Mouse (Mus musculus) spleen, postnatal 4 days (tissue): ENCODE results near the gene Myh10.
"Not testable (repeated sequence)": the region's sequence is repeated elsewhere in the genome, so short reads cannot be mapped to it uniquely, and the experiment has no call there.

ENCODE experiments used
- DNase-seq, 2 experiments: peaks; one replicate each; pipeline ENCODE4 v3.0.0; 2022; ENCODE audit warnings: low spot score in 2 of 2

Gene Myh10

DNA sequence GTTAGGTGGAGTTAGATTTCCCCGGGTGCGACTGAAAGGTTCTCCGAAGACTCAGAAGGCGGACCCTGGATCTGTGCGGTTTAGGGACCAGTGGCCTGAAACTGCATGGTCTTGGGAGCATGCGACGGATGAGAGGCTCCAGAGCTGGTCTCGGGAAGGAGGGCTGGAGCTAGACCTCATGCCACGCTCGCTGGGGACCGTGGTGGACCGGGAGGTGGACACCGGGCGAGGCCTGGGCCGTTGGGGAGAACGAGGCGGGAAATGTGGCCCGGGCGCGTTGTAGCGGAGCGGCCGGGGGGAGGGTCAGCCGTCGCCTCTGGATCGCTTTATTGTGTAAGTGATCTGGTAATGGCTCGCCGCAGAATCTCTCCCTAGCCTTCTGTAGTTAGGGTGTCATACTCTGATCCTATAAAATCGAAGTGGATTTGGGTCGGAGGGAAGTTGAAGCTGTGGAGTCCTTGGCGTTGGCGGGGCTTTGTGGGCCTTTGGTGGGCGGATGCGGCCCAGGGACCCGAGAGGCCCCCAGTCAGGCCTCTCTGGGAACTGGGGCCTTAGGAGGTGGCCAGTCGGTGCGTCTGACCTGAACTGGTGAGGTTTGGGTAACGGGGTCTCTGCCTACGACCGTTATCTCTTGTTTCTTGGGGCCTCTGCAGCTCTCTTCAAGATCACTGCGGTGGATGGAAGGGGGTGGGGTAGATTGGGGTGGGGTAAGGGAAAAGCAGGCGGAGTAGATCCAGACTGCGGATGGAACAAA is 1.5 kb downstream of the Myh10 start:
- DNase-seq, result peak; percentile 37 to 79

DNA sequence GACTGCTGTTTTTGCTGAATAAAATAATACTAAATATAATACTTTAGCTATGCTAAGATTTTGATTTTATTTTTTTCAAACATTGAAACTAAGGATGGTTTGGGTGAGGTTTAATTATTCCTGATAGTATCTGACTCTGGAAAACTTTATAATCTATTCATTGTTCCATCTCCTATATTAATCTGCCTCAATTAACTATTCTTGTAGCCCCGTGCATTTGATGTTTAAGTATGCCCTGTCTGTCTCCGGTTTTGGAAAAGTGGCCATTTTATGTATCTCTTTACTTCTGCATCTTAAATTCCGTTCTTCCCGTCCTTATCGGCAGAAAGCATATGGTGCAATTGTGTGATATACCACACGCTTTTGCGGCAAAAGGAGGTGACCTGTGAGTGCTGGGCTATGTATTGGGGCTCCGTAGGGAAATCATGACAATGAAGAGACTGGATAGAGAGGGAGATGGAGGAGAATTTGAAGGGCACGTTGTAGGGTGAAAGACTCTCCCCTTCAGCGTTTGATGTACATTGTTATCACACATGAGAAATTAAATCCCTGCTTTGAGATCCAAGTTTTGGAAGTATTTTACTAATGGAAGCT is 2.2 kb downstream of the Myh10 start:
- DNase-seq, result peak in 1 of 2 experiments; percentile 18

DNA sequence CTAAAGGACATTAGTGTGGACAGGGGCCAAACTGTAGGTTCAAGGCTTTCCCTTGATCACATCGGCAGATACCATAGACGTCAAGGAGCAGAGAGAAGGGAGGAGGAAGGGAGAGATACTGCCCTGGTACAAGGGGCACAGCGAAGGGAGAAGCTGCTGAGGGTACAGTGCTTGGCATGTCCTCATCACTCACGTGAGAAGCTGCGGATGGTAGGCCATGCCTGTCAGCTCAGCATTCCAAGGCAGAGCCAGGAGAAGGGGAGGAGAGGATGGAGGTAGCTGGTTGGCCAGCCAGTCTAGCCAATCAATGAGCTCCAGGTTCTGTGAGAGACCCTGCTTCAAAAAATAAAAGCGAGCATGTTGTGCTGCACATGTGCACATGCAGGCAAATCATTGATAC is 11.0 kb downstream of the Myh10 start:
- DNase-seq, result no peak

DNA sequence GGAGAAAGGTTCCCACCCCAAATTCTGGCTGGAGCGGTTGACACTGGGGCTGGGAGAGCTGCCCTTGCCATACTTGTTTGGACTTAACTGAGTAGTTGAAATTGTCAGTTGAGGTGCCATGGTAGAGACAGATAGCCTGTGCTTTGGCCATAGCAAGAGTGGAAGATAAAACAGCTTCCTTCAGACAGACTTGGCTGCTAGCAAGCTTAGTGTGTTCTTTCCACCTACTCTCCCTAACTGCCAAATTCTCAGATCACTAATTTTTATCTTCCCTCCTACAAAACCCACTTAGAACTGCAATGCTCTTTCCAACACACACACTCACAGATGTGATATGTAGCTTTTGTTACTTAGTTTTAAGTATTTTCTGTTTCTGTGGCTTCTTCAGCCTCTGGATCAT is 12.0 kb downstream of the Myh10 start:
- DNase-seq, result no peak

DNA sequence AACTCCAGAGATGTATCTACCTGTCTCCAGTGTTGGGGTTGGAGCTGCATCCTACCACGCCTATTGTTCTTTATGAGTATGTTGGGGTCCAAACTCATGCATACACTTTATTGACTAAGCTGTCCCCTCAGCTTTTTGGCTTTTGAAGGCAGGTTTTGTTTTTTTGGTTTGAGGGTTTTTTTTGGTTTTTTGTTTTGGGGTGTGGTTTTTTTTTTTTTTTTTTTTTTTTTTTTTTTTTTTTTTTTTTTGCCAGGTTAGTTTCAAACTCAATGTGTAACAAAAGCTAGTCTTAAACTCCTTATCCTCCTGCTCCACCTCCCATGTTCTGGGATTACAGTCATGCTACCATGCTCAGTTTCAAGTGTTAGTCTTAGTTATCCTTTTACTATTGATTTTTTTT is 12.9 kb downstream of the Myh10 start:
- no peak for DNase-seq

DNA sequence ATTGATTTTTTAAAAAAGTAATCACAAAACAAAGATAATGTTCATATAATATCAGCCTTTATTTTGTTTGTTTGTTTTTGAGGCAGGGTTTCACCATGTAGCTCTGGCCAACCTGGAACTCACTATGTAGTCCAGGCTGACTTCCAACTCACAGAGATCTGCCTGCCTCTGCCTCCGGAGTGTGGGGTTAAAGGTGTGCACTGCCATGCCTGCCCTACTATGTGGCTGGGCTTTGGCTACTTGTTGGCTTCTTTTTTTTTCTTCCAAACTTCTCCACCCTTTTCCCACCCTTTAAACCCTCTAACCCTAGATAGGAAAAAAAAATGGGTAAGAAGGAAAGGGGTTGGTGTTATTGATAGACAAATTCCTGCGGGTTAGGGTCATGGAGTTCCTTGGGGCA is 13.5 kb downstream of the Myh10 start:
- no peak for DNase-seq

DNA sequence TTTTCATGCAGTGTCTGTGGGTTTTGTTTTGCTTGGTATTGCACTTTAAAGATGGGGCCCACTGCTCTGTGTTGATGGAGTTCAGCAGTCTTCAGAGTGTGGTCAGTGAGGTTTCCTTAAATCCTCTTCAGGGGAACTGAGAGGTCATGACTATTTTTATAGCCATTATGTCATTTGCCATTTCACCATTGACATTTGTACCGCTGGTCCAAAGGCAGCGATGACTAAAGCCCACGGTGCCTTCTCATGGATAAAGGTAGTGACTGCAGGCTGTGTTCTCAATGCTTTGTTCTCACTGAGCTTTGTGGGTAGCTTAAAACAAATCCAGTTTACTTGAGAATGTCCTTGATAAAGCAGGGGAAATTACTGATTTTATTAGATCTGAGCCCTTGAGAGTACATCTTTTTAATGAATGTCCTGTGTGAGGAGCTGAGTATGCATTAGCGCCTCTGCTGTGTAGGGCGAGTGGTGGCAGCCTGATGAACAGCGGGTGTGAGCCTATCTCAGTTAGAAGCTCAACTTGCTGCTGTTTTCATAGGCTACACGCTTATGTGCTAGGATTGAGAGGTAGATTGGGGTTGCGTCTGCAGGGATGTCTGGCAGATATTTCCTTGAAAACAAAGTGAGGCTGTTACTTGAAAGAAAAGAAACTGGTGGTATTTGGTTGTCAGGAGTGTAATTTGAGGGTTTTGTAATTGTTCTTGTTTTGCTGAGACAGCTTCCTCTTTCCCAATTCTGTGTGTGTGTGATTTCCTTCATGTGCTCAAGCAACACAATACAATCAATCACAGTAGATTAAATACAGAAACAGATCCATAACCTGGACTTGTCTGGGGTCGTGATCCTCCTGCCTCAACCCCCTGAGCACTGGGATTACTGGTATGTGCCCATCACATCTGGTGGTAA is 15.4 kb downstream of the Myh10 start:
- DNase-seq, result no peak

DNA sequence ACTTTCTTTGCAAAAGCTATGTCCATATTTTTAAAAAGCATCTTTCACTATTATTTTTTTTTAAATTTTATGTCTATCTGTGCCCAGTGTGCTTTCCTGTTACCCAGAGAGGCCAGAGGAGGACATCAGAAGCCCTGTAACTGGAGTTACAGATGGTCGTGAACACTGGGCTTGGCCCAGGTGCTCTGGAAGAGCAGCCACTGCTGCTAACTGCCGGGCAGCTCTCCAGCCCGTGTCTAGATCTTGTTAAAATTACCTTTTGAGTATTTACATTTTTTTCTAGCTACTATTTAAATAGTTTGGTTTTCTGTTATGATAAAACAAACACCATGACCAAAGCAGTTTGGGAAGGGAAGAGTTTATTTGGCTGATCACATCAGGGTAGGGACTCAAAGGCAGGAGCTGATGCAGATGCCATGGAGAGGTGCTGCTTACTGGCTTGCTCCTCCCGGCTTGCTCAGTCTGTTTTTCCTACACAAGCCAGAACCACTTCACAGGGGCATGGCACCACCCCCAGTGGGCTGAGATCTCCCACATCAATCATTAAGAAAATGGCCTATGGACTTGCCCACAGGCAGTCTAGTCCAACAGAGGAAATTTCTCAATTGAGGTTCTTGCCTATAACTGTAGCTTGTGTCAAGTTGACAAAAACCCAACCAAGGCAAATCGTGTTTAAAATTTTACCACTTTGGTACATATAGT is 16.7 kb downstream of the Myh10 start:
- DNase-seq, result no peak

DNA sequence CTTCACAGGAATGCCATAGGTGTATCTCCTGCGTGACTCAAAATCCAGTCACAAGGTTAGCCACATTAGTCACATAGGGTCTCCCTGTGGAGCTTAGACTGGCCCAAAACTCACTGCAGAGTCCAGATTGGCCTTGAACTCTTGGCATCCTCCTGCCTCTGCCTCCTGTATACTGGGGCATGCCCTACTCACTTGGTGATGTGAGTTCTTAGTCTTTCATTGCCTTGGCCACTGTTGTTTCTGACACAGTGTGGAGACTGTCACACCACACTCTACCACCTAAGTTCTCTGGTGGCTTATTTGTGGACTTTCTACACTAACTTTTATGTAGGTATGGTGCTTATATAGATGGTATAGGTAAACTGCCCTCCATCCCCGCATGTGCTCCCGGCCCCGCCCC is 24.8 kb downstream of the Myh10 start:
- no peak for DNase-seq

DNA sequence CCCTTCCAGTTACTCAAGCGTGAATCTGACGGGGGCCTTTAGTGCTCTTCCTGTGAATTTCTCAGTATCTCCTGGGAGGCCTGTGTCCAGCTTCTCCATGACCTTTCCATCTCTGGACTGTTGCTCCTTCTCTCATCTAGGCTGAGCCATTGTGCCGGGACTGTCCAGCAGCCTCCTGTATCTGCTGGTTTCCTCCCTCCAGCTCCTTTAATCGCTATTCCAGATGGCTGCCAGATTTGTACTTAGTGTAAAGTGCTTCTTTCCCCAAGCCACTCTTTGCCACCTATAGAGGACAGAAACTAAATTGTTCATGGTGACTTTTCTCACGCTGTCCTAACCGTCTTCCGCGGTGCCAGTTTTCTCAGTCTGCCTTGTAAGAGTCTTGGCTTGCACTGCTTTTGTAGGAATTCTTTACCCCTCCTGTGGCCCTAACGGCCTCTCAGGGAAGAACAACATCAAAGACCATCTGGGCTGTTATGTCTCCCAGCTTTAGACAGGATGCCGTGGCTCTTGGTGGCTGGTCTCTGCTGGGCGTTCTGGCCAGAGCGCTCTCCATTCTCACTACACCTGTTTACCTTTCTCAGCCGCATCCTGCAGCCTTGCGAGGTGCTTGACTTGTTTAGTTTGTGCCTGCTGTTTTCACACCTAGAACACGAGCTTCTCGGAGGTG is 25.9 kb downstream of the Myh10 start:
- DNase-seq, result no peak

DNA sequence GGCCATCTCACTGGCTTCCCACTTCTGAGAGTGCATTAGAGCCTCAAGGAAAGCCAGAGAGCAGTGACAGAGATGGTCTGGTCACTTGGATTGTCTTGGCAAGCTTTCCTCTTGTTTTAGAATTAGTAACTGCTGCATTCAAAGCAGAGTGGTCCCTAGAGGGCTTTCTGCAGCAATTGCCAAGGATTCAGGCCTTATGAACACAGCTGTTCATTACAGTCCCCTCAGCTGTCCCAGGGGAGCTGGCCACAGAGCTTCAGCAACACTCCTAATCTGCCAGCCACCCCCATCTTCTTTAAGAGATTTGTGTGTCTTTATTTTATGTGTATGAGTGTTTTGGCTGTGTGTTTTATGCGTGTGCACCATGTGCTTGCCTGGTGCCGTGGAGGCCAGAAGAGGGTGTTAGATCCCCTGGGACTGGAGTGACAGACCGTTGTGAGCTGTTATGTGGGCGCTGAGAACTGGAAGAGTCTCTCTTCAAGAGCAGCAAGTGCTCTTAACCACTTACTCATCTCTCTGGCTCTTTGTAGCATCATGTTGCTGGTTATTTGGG is 27.8 kb downstream of the Myh10 start:
- peak; percentile 20 to 65 for DNase-seq

DNA sequence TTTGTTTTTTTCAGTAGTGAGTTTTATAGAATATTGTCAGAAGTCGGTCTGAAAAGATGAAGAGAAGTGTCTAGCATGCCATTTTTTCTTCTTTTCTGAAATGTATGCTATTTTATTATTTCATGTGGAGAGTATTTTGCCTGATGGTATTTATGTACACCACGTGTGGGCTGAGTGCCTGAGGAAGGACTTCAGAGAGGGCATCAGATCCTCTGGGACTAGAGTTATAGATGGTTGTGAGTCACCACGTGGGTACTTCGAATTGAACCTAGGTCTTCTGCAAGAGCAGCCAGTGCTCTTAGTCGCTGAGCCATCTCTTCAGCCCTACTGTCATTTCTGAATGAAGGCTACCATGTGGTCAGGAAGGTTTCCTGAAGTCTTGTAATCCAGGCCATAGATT is 28.4 kb downstream of the Myh10 start:
- DNase-seq, result no peak

DNA sequence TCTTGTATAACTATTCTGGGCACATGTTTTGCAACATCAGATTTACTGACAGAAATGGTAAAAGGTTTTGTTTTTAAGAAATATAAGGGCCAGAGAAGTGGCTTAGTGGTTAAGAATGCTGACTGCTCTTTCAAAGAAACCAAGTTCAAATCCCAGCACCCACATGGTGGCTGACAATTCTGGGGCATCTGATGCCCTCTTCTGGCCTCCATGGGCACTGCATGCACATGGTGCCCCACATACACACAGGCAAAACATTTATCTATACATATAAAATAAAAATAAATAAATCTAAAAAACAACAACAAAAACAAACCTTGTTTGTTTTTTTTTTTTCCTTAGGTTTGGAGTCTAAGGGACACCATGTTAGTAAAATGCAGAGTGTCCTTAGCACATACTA is 32.8 kb downstream of the Myh10 start:
- DNase-seq, result peak; percentile 28 to 67

DNA sequence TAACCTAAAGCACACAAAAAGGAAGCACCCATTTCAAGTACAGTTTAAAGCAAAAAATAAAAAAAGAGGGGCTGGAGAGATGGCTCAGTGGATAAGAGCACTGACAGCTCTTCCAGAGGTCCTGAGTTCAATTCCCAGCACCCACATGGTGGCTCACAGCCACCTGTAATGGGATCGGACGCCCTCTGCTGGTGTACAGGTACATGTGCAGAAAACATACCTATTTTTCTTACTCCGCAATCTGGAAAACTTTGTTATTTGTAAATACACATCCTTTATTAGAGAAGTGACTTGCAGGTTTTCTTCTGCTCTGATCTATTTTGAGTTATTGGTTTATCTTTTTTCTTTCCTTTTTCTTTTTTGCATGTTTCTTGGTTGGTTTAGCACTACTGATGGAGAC is 37.3 kb downstream of the Myh10 start:
- DNase-seq, result no peak

DNA sequence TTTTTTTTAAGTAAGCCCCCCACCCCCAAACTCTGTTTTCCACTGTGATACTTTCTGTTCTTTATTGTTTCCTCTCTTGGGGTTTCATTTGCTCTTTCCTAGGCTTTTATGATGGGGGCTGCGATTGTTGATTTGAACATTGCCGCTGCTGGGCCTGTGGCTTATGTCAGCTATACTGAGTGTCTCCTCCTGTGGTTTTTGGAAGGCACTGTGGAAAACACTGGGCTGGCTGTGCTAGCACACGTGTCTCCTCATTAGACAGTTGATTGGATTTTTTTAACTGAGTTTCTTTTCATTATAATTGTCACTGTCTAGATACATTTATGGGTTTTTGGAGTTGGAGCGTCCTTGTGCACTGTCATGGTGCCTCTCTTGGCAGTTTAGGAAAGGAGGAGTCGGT is 39.4 kb downstream of the Myh10 start:
- no peak for DNase-seq

DNA sequence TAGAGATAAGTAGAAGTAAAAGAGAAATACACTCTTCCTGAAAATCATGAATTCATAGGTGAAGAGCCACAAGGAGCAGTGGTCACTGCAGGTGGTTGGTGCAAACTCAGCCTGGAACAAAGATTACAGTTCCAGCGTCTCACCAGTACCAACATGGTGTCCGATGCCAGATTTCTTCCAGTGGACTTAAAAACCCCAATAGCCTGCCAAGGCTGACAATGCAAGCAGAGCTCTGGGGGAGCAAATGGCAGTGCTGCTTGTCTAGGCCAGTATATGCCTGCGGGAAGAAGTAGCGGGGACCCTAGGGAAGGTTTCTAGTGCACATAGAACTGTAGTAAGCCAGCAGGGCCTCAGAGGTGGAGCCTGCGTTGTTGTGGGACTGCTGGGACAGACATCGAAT is 40.7 kb downstream of the Myh10 start:
- DNase-seq, result no peak

DNA sequence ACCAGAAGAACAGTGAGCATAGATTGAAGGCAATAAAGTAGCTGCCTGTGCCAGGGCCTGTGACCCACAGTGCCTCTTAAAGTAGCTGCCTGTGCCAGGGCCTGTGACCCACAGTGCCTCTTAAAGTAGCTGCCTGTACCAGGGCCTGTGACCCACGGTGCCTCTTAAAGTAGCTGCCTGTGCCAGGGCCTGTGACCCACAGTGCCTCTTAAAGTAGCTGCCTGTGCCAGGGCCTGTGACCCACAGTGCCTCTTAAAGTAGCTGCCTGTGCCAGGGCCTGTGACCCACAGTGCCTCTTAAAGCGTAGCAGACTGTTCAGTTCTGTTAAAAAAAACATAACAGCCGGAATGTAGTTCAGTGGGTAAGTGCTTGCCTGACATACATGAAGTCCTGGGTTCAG is 42.0 kb downstream of the Myh10 start:
- DNase-seq, result not testable (repeated sequence)

DNA sequence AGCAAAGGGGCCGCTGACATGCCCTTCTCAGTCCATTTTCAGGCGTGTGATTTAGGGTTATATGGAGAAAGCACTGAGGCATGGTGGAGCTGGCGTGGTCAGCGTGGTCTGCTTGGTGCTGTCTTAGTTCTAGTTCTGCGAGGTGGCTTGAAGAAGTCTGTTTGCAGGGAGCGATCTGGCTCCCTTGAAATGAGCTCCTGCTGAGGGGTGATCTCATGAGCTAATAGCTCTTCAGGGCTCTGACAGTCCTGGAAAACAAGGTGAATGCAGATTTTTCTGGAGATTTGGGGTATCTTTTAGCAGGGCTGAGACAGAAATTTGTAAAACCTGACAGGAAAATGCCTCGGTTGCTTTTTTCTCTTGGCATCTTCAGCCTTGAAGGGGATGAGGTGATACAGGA is 48.1 kb downstream of the Myh10 start:
- no peak for DNase-seq

DNA sequence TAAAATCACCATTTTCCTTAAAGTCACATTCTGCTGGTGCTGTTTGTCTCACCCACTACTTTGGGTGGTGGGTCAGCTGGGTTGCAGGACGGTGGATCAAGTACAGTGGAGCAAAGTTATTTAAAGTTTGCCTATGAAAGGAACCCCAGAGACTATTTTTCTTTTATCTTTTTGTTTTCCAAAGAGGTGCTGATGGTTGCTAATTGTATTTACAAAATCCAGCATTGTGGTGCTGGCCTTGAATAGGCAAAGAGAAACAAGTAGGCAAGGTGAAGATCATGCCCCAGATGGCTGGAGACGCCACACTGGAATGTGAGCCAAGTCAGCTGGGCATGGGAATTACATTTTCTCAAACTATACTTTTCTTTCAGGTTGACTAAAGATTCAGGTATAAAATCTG is 51.3 kb downstream of the Myh10 start:
- DNase-seq, result no peak

DNA sequence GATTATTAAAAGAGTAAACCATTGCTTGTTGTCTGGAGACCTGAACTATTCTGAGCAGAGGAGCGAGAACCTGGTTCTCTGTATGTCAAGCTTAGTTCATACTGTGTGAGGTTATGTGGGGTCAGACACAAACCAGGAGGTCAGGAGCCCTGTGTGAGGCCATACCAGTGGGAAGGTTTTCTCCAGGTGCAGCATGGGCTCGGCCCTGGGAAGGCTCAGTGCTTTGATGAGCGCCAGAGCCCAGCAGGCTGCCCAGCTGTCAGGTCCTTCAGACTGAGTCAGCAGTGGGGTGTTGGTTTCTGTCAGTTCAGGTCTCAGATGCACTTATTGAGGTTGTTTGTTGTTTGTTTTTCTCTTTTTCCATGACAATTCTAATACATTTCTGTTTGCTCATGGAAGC is 52.8 kb downstream of the Myh10 start:
- no peak for DNase-seq
